Mouse (Mus musculus) liver, postnatal 0 days (tissue): ENCODE measurements around the gene Ttc29.

Experiments used
- CTCF ChIP-seq: sonication (generic); IDR thresholded peaks from 2 replicates; pipeline ENCODE4 v1.5.1; 2016; ENCODE audit warnings: antibody characterized with exemption, low read depth
- EP300 ChIP-seq: IDR thresholded peaks from 2 replicates; pipeline ENCODE4 v1.6.1; 2016; ENCODE audit warnings: antibody characterized with exemption, low read depth, mild to moderate bottlenecking

DNA sequence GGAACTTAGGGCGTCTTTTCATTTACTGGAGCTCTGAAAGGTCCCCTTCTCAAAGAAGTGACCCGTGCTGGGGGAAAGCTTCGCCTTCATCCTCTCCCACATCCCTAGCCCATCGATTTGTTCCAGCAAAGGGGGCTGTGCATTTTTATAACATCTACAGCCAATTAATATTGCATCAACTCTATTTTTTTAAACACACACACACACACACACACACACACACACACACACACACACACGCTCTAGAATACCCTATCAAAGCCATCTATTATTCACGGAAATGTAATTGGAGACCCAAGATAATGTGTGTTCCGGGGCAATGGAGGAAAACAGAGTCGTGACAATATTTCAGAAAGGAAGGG is 214.7 kb downstream of the Ttc29 start:
- TF ChIP-seq CTCF = no peak
- no peak for TF ChIP-seq EP300
